Mouse (Mus musculus) G1E (cell line): Measurements from ENCODE around the gene Dclk2. TPM values are rescaled to one million over a fixed set of nuclear protein-coding genes. Genes with fewer than 3 reads are reported as not detected.

Experiments
- ATAC-seq: 2 replicates; pipeline ENCODE4 v1.8.0; 2016; ENCODE audit warnings: mild to moderate bottlenecking; ENCODE audit not compliant: insufficient number of reproducible peaks, poor library complexity, low FRiP score, severe bottlenecking; ENCODE audit errors: extremely low read depth
- DNase-seq: peaks from one replicate; pipeline ENCODE4 v3.0.0; 2012; ENCODE audit warnings: low spot score
- H3K27me3 ChIP-seq: 2 replicates; pipeline ENCODE4 v1.6.1; 2012; ENCODE audit warnings: mild to moderate bottlenecking, low read length, inconsistent platforms; ENCODE audit not compliant: insufficient read depth
- H3K36me3 ChIP-seq: replicated peaks from 2 replicates; pipeline ENCODE3; 2012; ENCODE audit warnings: mild to moderate bottlenecking, inconsistent platforms
- H3K4me1 ChIP-seq: 2 replicates; pipeline ENCODE4 v1.6.1; 2012; ENCODE audit warnings: low read depth, low read length, inconsistent platforms, mixed read lengths; ENCODE audit not compliant: insufficient read depth
- H3K4me3 ChIP-seq: 2 replicates; pipeline ENCODE4 v1.5.1; 2012; ENCODE audit warnings: low read depth, mild to moderate bottlenecking, inconsistent platforms, low read length, moderate library complexity, mixed read lengths
- H3K9me3 ChIP-seq: replicated peaks from 2 replicates; pipeline ENCODE4 v1.6.1; 2012; ENCODE audit warnings: inconsistent platforms
- CTCF ChIP-seq: IDR thresholded peaks from 2 replicates; pipeline ENCODE4 v1.5.1; 2012; ENCODE audit warnings: low read depth, low read length, inconsistent platforms, mixed read lengths
- GATA1 ChIP-seq: IDR thresholded peaks from 2 replicates; pipeline ENCODE4 v1.6.1; 2012; ENCODE audit warnings: borderline replicate concordance, low read length, inconsistent platforms, mixed read lengths
- GATA2 ChIP-seq: IDR thresholded peaks from 2 replicates; pipeline ENCODE4 v1.6.1; 2012; ENCODE audit warnings: low read depth, low read length, inconsistent platforms, borderline replicate concordance
- POLR2AphosphoS5 ChIP-seq: IDR thresholded peaks from 2 replicates; pipeline ENCODE4 v1.6.1; 2012; ENCODE audit warnings: low read depth, low read length, inconsistent platforms; ENCODE audit not compliant: insufficient replicate concordance
- TAL1 ChIP-seq: conservative IDR thresholded peaks from 2 replicates; pipeline ENCODE4 v1.6.1; 2012; ENCODE audit warnings: low read depth, low read length, inconsistent platforms, mixed read lengths
- polyA plus RNA-seq: library from polyadenylated mRNA; stranded (reverse); fragments of >175 nt; gene quantifications from 2 replicates; pipeline ENCODE4 v1.2.3, GENCODE M21; 2012
- total RNA-seq, 2 experiments: library from RNA; stranded (forward) in 1 of 2; stranded (reverse) in 1 of 2; fragments of 200-1000 nt in 1 of 2; fragments of >200 nt in 1 of 2; fragmentation: Nextera tagmentation in 1 of 2; gene quantifications; 2 replicates each; pipeline ENCODE4 v1.2.3; 2014 to 2017

Gene Dclk2
- total and polyA plus RNA-seq, 3 experiments, result 0.11 to 5.3 TPM; not detected in 1

DNA sequence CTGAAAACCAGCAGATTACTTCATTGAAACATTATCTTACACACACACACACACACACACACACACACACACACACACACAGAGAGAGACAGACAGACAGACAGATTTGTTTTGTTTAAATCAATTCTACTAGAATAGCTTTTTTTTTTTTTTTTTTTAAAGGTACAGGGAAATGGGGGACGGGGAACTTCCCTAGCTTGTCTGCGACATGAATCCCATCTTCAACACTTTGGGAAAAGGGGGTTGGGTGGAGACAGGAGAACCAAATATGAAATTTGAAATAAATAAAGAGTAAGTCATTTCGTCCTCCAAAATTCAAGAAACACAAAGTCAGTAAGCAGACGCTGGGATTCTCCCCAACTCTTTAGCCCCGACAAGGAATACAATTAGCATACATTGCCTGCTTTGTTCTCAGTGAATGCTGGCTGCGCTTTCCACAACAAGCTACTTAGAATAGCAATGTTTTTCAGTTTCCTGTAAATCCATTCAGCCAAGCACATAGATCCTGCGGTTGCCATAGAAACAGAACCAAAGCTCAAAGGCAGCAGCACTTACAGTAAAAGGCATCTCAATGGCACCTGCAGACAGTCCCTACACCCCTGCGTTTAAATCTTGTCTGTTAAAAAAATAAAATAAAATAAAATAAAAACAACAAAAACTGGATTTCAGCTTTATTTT lies 75.7 kb downstream of the Dclk2 start:
- H3K27me3 ChIP-seq, result peaks cover 8% of the 10 kb centered on the region
- H3K4me1 ChIP-seq, result no peaks in the 10 kb centered on the region
- H3K4me3 ChIP-seq, result no peak overlapping the region
- H3K36me3 ChIP-seq, result no peaks in the 10 kb centered on the region
- ATAC-seq (no peak), DNase-seq (no peak)
- H3K9me3 ChIP-seq, result no peaks in the 10 kb centered on the region
- TF ChIP-seq GATA2, result no peak
- TF ChIP-seq POLR2AphosphoS5, result no peak

DNA sequence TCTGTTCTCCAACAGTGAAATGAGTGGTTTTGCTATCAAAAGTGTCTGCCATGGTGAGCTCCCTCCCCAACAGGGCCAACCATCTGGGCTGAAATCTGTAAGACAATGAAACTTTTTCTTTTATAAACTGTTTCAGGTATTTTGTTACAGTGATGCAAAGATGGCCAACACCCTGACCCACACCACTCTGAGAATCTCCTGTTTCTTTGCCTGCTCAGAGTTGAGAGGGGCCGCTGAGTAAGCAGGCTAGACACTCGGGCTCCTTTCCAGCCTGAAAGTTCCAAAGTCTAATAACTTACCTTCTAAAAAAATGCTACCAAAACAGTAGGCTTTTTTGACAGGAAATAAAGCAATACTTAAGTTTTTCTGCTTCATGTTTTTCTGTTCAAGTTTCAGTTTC lies 78.2 kb downstream of the Dclk2 start:
- H3K4me3 ChIP-seq, result no peak overlapping the region
- H3K36me3 ChIP-seq, result no peaks in the 10 kb centered on the region
- 0 out of 2 replicates have a peak, but pooled peaks cover under 1% of the 10 kb centered on the region for H3K4me1 ChIP-seq
- no peak for DNase-seq
- peaks cover 8% of the 10 kb centered on the region for H3K27me3 ChIP-seq
- no peak for TF ChIP-seq TAL1
- TF ChIP-seq POLR2AphosphoS5, result no peak
- TF ChIP-seq GATA1, result no peak
- no peak for TF ChIP-seq GATA2
- no peak for TF ChIP-seq CTCF
- ATAC-seq, result no peak
- no peaks in the 10 kb centered on the region for H3K9me3 ChIP-seq

DNA sequence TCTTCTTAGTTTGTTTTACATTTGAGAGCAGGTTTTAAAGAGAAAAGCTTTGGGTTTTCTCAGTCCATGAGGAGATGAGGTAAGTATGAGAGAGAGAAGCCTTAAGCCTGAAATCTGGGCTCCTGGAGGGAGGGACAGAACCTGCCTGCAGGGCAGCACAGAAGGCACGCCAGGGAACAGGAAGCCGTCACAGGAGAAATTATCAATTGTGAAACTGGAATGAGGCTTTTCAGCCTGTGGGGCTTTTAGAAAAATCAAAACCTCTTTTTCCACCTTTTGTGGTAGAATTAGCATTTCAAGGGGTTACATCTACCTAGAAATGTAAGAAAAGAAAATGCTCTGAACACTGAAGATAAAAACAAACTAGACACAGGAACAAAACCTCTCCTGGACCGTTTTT lies 81.0 kb downstream of the Dclk2 start:
- no peak for DNase-seq
- Histone ChIP-seq H3K4me1 (peaks cover 5% of the 10 kb centered on the region; the same call in 1 of the 2 replicates), H3K36me3 (no peaks in the 10 kb centered on the region), H3K27me3 (peaks cover 6% of the 10 kb centered on the region; the same call in 1 of the 2 replicates), H3K9me3 (no peaks in the 10 kb centered on the region), H3K4me3 (no peak overlapping the region)
- no peak for TF ChIP-seq GATA2
- TF ChIP-seq TAL1, result no peak
- no peak for TF ChIP-seq GATA1
- ATAC-seq, result no peak

DNA sequence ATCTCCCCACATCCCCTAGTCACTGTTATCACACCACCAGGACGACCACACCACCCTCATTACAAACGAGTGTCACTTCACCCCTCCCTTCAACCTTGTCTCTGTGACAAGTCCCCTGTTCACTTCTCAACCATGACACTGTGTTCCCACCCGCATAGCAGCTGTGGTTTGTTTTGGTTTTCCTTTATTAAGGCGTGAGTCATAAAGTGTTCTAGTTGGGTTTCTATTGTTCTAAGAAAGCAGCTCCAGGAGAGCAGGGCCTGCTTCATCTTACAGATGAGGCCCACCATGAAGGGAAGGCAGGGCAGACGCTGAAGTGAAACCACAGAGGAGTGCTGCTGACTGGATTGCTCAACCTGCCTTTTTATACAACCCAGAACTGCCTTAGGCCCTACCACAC lies 83.3 kb downstream of the Dclk2 start:
- H3K9me3 ChIP-seq, result no peaks in the 10 kb centered on the region
- H3K4me1 ChIP-seq, result peaks cover 5% of the 10 kb centered on the region; the same call in 1 of the 2 replicates
- TF ChIP-seq POLR2AphosphoS5 (no peak), GATA1 (no peak)
- DNase-seq, result no peak
- H3K36me3 ChIP-seq, result no peaks in the 10 kb centered on the region
- no peak for ATAC-seq
- H3K4me3 ChIP-seq, result no peak overlapping the region
- peaks cover 2% of the 10 kb centered on the region; the same call in 1 of the 2 replicates for H3K27me3 ChIP-seq

DNA sequence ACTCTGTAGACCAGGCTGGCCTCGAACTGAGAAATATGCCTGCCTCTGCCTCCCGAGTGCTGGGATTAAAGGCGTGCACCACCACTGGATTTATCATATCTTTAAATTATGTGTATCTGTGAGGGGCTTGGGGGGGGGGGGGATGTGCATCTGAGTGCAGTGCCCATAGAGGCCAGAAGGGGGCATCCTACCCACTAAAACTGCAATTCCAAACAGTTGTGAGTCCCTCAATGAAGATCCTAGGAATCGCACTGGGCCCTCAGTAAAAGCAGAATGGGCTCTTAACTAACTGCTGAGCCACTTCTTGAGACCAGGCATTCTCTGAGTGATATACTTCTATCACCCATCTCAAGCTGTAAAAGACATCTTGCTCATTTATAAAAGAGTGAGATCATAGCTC lies 85.5 kb downstream of the Dclk2 start:
- Histone ChIP-seq H3K36me3 (no peaks in the 10 kb centered on the region), H3K4me1 (peaks cover 5% of the 10 kb centered on the region; the same call in 1 of the 2 replicates), H3K27me3 (peaks cover 9% of the 10 kb centered on the region; the same call in 1 of the 2 replicates), H3K4me3 (no peak overlapping the region), H3K9me3 (no peaks in the 10 kb centered on the region)
- ATAC-seq, result no peak
- TF ChIP-seq POLR2AphosphoS5, result no peak
- TF ChIP-seq GATA1, result no peak
- no peak for TF ChIP-seq GATA2
- no peak for TF ChIP-seq CTCF
- no peak for TF ChIP-seq TAL1
- DNase-seq, result no peak

DNA sequence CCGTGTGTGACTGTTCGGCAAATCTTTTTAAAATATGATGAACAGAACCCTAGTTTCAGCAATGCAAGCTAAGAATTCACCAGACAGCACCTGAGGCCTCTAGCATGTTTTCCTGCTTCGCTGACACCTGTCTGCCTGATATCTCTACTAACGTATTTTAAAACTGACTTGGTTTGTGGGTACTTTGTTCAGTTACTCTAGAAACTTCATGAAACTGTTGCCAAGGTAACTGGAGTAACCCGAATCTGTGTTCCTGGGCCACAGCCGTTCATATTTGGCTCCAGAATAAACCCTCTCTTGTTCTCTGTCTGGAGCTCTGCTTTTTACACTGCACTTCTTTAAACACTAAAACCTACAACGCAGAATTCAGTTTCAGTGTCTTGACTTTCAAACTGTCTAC lies 86.3 kb downstream of the Dclk2 start:
- no peak overlapping the region for H3K4me3 ChIP-seq
- peaks cover 9% of the 10 kb centered on the region; the same call in 1 of the 2 replicates for H3K27me3 ChIP-seq
- H3K36me3 ChIP-seq, result no peaks in the 10 kb centered on the region
- no peak for DNase-seq
- TF ChIP-seq CTCF, result no peak
- no peak for TF ChIP-seq TAL1
- TF ChIP-seq POLR2AphosphoS5, result no peak
- no peak for TF ChIP-seq GATA2
- TF ChIP-seq GATA1, result no peak
- no peak for ATAC-seq
- no peaks in the 10 kb centered on the region for H3K9me3 ChIP-seq
- peaks cover 5% of the 10 kb centered on the region; the same call in 1 of the 2 replicates for H3K4me1 ChIP-seq
